Mouse (Mus musculus): ENCODE measurements around the gene Gm44596. TPM values are rescaled to one million over a fixed set of nuclear protein-coding genes. Genes with fewer than 3 reads are reported as not detected.

The Gm44596 gene
- polyA plus RNA-seq, 1 experiment from 2014 or later = not detected

DNA sequence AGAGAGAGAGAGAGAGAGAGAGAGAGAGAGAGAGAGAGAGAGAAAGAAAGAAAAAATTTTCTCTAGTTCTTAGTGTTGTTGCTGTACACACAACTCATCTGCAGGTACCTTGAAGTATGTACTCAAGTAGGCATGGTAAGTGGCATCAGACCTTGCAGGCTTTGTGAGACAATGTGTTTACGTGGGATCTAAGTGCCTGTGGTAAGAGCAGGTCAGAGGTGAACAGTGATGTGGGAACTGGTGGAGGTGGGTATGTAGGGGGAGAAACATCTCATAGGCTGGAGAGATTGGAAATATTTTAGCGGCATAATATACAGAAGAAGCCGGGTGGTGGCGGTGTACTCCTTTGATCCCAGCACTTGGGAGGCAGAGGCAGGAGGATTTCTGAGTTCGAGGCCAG is 52.3 kb downstream of the Gm44596 start:
- 87% methylated on average over 5 of the region's 5 CpGs for WGBS
- ATAC-seq (ENCODE audit: insufficient number of reproducible peaks, insufficient read depth, low FRiP score, low read depth) = no peak
- Histone ChIP-seq H3K9ac (replicated peaks; ENCODE audit: low read depth, low read length) (no peak overlapping the region), H3K4me1 (ENCODE audit: control insufficient read depth, insufficient read depth, low read length) (0 out of 2 replicates have a peak, but pooled peaks cover 3% of the 10 kb centered on the region), H3K27ac (ENCODE audit: low read length) (no peak overlapping the region), H3K4me2 (replicated peaks; ENCODE audit: low read depth, low read length) (no peak overlapping the region), H3K9me3 (ENCODE audit: control insufficient read depth, low read depth, low read length) (no peaks in the 10 kb centered on the region), H3K27me3 (ENCODE audit: control insufficient read depth, insufficient read depth, low read length) (no peaks in the 10 kb centered on the region), H3K4me3 (ENCODE audit: low read depth, low read length) (no peak overlapping the region), H3K36me3 (ENCODE audit: control insufficient read depth, insufficient read depth, low read length) (peaks cover 39% of the 10 kb centered on the region)

DNA sequence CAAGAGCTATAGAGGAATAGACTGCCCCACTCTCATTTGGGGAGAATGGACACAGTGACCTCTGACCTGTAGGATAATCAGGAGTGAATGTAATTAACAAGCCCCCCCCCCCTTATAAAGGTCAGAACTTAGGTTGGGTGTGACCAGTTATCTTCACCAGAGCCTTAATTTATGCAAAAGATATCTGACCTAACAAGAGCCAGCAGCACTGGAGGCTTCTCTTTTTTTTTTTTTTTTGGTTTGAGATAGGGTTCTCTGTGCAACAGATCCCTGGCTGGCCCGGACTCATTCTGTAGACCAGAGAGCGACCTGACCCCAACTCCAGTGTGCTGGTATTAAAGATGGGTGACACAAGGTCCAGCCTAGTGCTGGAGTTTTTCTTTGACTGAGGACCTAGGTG is 54.0 kb downstream of the Gm44596 start:
- Histone ChIP-seq H3K4me1 (ENCODE audit: control insufficient read depth, insufficient read depth, low read length) (no peaks in the 10 kb centered on the region), H3K27me3 (ENCODE audit: control insufficient read depth, insufficient read depth, low read length) (no peaks in the 10 kb centered on the region), H3K9me3 (ENCODE audit: control insufficient read depth, low read depth, low read length) (no peaks in the 10 kb centered on the region), H3K36me3 (ENCODE audit: control insufficient read depth, insufficient read depth, low read length) (peaks cover 56% of the 10 kb centered on the region), H3K27ac (ENCODE audit: low read length) (no peak overlapping the region), H3K4me2 (replicated peaks; ENCODE audit: low read depth, low read length) (no peak overlapping the region), H3K4me3 (ENCODE audit: low read depth, low read length) (no peak overlapping the region), H3K9ac (replicated peaks; ENCODE audit: low read depth, low read length) (no peak overlapping the region)
- ATAC-seq (ENCODE audit: insufficient number of reproducible peaks, insufficient read depth, low FRiP score, low read depth) = no peak
- WGBS = 96% methylated on average over 2 of the region's 2 CpGs

DNA sequence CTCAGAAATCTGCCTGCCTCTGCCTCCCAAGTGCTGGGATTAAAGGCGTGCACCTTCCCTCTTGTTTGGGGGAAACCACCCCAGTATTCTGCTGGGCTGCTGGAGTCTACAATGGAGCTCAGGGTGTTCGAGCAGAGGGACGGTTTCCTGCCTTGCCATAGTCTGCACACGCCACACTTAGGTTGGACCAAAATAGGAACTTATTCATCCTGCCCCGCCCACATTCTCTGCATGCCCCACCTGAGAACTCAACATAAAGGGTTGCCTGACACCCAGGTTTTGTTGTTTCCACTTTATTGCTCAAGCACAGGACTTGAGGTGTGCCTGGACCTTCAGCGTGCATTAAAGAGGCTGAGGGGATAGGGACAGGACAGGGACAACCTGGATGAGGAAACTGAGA is 54.5 kb downstream of the Gm44596 start:
- peaks cover 61% of the 10 kb centered on the region for H3K36me3 ChIP-seq (ENCODE audit: control insufficient read depth, insufficient read depth, low read length)
- H3K4me3 ChIP-seq (ENCODE audit: low read depth, low read length) = no peak overlapping the region
- no peaks in the 10 kb centered on the region for H3K27me3 ChIP-seq (ENCODE audit: control insufficient read depth, insufficient read depth, low read length)
- no peaks in the 10 kb centered on the region for H3K9me3 ChIP-seq (ENCODE audit: control insufficient read depth, low read depth, low read length)
- no peaks in the 10 kb centered on the region for H3K4me1 ChIP-seq (ENCODE audit: control insufficient read depth, insufficient read depth, low read length)
- no peak overlapping the region for H3K9ac ChIP-seq (replicated peaks; ENCODE audit: low read depth, low read length)
- no peak overlapping the region for H3K4me2 ChIP-seq (replicated peaks; ENCODE audit: low read depth, low read length)
- WGBS = 83% methylated on average over 6 of the region's 6 CpGs
- H3K27ac ChIP-seq (ENCODE audit: low read length) = no peak overlapping the region
- ATAC-seq (ENCODE audit: insufficient number of reproducible peaks, insufficient read depth, low FRiP score, low read depth) = no peak

DNA sequence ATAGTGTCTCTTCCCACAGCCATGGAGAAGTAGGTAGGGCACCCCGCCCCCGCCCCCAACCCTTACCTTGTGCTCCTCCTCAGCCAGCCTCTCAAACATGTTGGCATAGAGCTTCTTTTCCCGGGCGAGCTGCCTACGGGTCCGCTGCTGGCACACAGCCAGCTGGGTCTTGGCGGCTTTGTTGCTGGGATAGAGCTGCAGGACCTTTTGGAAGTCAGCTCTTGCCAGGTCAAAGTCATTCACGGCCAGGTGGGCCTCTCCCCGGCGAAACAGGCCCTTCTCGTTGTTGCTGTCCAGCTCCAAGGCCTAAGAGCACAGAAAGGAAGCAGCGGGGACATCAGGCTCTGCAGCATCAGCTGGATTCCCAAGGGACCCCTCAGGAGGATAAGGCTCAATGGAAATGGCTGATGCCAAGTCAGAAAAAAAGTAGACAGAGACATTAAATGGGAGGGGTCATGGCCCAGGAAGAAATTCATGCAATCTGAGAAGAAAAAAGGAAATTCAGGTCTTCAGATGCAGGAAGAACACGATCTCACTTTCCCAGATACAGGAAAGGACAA is 57.1 kb downstream of the Gm44596 start:
- 90% methylated on average over 13 of the region's 13 CpGs for WGBS
- H3K9me3 ChIP-seq (ENCODE audit: control insufficient read depth, low read depth, low read length) = no peaks in the 10 kb centered on the region

DNA sequence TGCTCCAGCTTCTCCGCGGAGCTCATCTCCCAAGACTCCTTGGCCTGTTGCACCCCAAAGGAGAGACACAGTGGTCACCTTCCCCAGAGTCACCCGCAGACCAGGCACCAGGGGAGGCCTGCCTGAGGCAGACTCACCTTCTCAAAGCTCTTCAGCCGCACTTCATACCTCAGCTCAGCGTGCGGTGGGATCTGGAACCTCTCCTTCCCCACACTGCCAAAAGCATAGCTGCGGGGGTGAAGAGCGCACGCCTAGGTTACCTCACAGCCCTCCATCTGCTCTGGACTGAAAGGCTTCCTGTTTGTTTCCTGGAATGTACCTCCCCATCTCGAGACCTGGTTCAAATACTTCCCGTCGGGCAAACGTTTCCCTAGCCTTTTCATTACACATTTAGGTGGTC is 58.3 kb downstream of the Gm44596 start:
- WGBS = 95% methylated on average over 13 of the region's 13 CpGs
- ATAC-seq (ENCODE audit: insufficient number of reproducible peaks, insufficient read depth, low FRiP score, low read depth) = no peak

More for the DNA sequence above, 57.1 kb downstream of the Gm44596 start:
- Histone ChIP-seq H3K4me2 (replicated peaks; ENCODE audit: low read depth, low read length) (no peak overlapping the region), H3K4me1 (ENCODE audit: control insufficient read depth, insufficient read depth, low read length) (peaks cover 4% of the 10 kb centered on the region; the same call in 1 of the 2 replicates), H3K36me3 (ENCODE audit: control insufficient read depth, insufficient read depth, low read length) (peaks cover 72% of the 10 kb centered on the region), H3K27me3 (ENCODE audit: control insufficient read depth, insufficient read depth, low read length) (no peaks in the 10 kb centered on the region), H3K4me3 (ENCODE audit: low read depth, low read length) (no peak overlapping the region), H3K27ac (ENCODE audit: low read length) (no peak overlapping the region), H3K9ac (replicated peaks; ENCODE audit: low read depth, low read length) (no peak overlapping the region)
- no peak for ATAC-seq (ENCODE audit: insufficient number of reproducible peaks, insufficient read depth, low FRiP score, low read depth)

DNA sequence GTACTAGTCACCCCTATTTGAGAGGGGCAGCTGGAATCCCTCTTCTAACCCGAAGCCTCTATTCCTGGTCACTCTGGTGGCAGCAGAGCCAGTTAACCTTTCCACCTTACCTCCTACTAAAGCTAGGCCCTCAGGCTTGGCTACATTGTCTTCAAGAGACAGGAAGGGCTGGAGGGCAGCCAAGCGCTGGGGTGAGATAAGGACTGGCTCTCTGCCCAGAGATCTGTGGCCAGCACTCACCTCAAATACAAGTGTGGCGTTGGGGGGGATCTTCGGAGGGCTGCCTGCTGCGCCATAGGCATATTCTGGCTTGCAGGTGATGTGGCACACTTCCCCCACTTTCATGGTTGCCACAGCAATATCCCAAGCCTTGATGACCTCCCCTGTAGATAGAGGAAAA is 60.2 kb downstream of the Gm44596 start:
- Histone ChIP-seq H3K27ac (ENCODE audit: low read length) (no peak overlapping the region), H3K9ac (replicated peaks; ENCODE audit: low read depth, low read length) (no peak overlapping the region), H3K27me3 (ENCODE audit: control insufficient read depth, insufficient read depth, low read length) (no peaks in the 10 kb centered on the region), H3K4me2 (replicated peaks; ENCODE audit: low read depth, low read length) (no peak overlapping the region), H3K4me3 (ENCODE audit: low read depth, low read length) (no peak overlapping the region), H3K9me3 (ENCODE audit: control insufficient read depth, low read depth, low read length) (no peaks in the 10 kb centered on the region), H3K4me1 (ENCODE audit: control insufficient read depth, insufficient read depth, low read length) (peaks cover 9% of the 10 kb centered on the region), H3K36me3 (ENCODE audit: control insufficient read depth, insufficient read depth, low read length) (peaks cover 52% of the 10 kb centered on the region)
- no peak for ATAC-seq (ENCODE audit: insufficient number of reproducible peaks, insufficient read depth, low FRiP score, low read depth)
- WGBS = 85% methylated on average over 5 of the region's 5 CpGs

More for the DNA sequence above, 58.3 kb downstream of the Gm44596 start:
- H3K36me3 ChIP-seq (ENCODE audit: control insufficient read depth, insufficient read depth, low read length) = peaks cover 70% of the 10 kb centered on the region
- peaks cover 4% of the 10 kb centered on the region; the same call in 1 of the 2 replicates for H3K4me1 ChIP-seq (ENCODE audit: control insufficient read depth, insufficient read depth, low read length)
- no peak overlapping the region for H3K27ac ChIP-seq (ENCODE audit: low read length)
- no peak overlapping the region for H3K9ac ChIP-seq (replicated peaks; ENCODE audit: low read depth, low read length)
- H3K9me3 ChIP-seq (ENCODE audit: control insufficient read depth, low read depth, low read length) = no peaks in the 10 kb centered on the region
- no peak overlapping the region for H3K4me2 ChIP-seq (replicated peaks; ENCODE audit: low read depth, low read length)
- no peaks in the 10 kb centered on the region for H3K27me3 ChIP-seq (ENCODE audit: control insufficient read depth, insufficient read depth, low read length)
- no peak overlapping the region for H3K4me3 ChIP-seq (ENCODE audit: low read depth, low read length)

DNA sequence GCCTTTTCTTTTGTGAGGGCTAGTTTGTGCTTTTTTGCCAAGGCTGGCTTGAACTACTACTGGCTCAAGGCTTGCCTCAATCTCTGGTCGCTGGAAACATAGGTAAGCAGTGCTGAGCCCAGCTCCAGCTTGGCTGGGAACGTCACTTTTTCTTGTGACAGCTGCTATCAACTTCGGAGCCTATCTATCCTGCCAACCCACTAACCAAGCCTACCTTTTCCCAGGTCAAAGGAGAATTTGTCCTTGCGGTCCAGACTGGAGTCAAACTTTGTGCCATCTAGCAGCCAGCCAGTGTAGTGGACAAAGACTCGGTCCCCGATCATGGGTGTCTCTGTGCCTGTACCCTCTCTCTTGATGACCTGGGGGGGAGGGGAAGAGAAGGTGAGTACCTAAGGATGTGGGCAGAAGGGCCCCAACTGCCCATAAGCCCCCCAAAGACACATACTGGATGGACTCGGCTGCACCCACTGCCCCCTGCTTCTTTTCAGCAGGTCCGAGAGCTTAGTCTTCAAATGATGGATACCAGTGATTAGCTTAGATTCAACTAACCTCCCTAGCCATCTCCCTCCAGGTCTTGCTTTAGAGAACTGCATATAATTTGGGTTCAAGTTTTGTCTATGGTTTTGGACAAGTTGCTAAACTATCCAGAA is 61.2 kb downstream of the Gm44596 start:
- no peak overlapping the region for H3K9ac ChIP-seq (replicated peaks; ENCODE audit: low read depth, low read length)
- no peaks in the 10 kb centered on the region for H3K9me3 ChIP-seq (ENCODE audit: control insufficient read depth, low read depth, low read length)
- H3K4me2 ChIP-seq (replicated peaks; ENCODE audit: low read depth, low read length) = peak overlapping the region; percentile 73
- H3K27me3 ChIP-seq (ENCODE audit: control insufficient read depth, insufficient read depth, low read length) = no peaks in the 10 kb centered on the region
- WGBS = 86% methylated on average over 8 of the region's 8 CpGs
- H3K4me3 ChIP-seq (ENCODE audit: low read depth, low read length) = peak overlapping the region; percentile 96
- peaks cover 44% of the 10 kb centered on the region for H3K36me3 ChIP-seq (ENCODE audit: control insufficient read depth, insufficient read depth, low read length)
- H3K27ac ChIP-seq (ENCODE audit: low read length) = no peak overlapping the region
- no peak for ATAC-seq (ENCODE audit: insufficient number of reproducible peaks, insufficient read depth, low FRiP score, low read depth)
- peaks cover 9% of the 10 kb centered on the region for H3K4me1 ChIP-seq (ENCODE audit: control insufficient read depth, insufficient read depth, low read length)

DNA sequence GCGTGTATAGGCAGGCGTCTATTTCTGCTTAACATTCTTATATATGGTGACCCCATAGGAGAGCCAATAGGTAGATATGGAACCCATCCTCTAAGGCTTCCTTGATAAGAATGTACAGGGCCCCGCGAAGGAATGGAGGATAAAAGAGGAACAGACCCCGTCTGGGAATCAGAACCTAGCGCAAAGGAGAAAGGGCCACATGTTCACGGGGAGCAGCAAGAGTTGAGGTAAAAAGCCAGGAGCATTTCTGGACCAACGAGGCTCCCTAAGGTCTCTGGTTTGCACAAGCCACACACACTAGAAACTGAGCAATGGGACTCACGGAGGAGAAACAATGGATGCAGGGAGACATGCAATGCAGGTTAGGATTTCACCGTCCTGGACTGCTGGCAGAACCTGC is 62.0 kb downstream of the Gm44596 start:
- 3% methylated on average over 10 of the region's 10 CpGs for WGBS
- Histone ChIP-seq H3K9ac (replicated peaks; ENCODE audit: low read depth, low read length) (peak overlapping the region; percentile 91), H3K4me3 (ENCODE audit: low read depth, low read length) (peak overlapping the region; percentile 96), H3K9me3 (ENCODE audit: control insufficient read depth, low read depth, low read length) (no peaks in the 10 kb centered on the region), H3K27ac (ENCODE audit: low read length) (peak overlapping the region; percentile 97), H3K27me3 (ENCODE audit: control insufficient read depth, insufficient read depth, low read length) (no peaks in the 10 kb centered on the region), H3K4me1 (ENCODE audit: control insufficient read depth, insufficient read depth, low read length) (peaks cover 9% of the 10 kb centered on the region), H3K36me3 (ENCODE audit: control insufficient read depth, insufficient read depth, low read length) (peaks cover 36% of the 10 kb centered on the region), H3K4me2 (replicated peaks; ENCODE audit: low read depth, low read length) (peak overlapping the region; percentile 73)
- no peak for ATAC-seq (ENCODE audit: insufficient number of reproducible peaks, insufficient read depth, low FRiP score, low read depth)
